Mouse (Mus musculus) limb, embryonic 11.5 days (tissue): ENCODE results near the gene Serpina3f. TPM values are rescaled to one million over a fixed set of nuclear protein-coding genes. Genes with fewer than 3 reads are reported as not detected.

Experiments used
- ATAC-seq: fragments of 200-750 bp; cut with Nextera tagmentation; 2 replicates; pipeline ENCODE4 v1.8.0; 2017; ENCODE audit warnings: low read depth; ENCODE audit not compliant: insufficient number of reproducible peaks, low FRiP score, low TSS enrichment
- DNase-seq: peaks from one replicate; pipeline ENCODE4 v3.0.0-alpha.2; 2015; ENCODE audit warnings: low spot score
- H3K27ac ChIP-seq: fragments of 300-500 bp; sonication (generic); replicated peaks from 2 replicates; pipeline ENCODE4 v1.5.1; 2014; ENCODE audit warnings: low read depth, mild to moderate bottlenecking, low read length
- H3K27me3 ChIP-seq: fragments of 300-500 bp; sonication (generic); 2 replicates; pipeline ENCODE4 v1.6.1; 2014; ENCODE audit warnings: mild to moderate bottlenecking, low read length, mixed read lengths; ENCODE audit not compliant: control insufficient read depth, insufficient read depth
- H3K36me3 ChIP-seq: fragments of 300-500 bp; sonication (generic); 2 replicates; pipeline ENCODE4 v1.6.1; 2014; ENCODE audit warnings: mild to moderate bottlenecking, low read length, moderate library complexity, mixed read lengths; ENCODE audit not compliant: control insufficient read depth, insufficient read depth
- H3K4me1 ChIP-seq: fragments of 300-500 bp; sonication (generic); 2 replicates; pipeline ENCODE4 v1.6.1; 2014; ENCODE audit warnings: low read length, mixed read lengths; ENCODE audit not compliant: control insufficient read depth, insufficient read depth
- H3K4me2 ChIP-seq: fragments of 300-500 bp; sonication (generic); 2 replicates; pipeline ENCODE4 v1.6.1; 2014; ENCODE audit warnings: low read depth, mild to moderate bottlenecking, moderate library complexity; ENCODE audit not compliant: severe bottlenecking
- H3K4me3 ChIP-seq: fragments of 300-500 bp; sonication (generic); 2 replicates; pipeline ENCODE4 v1.5.1; 2014; ENCODE audit warnings: low read depth, low read length
- H3K9ac ChIP-seq: fragments of 300-500 bp; sonication (generic); 2 replicates; pipeline ENCODE4 v1.6.1; 2014; ENCODE audit warnings: mild to moderate bottlenecking, low read length
- H3K9me3 ChIP-seq: fragments of 300-500 bp; sonication (generic); 2 replicates; pipeline ENCODE4 v1.6.1; 2016; ENCODE audit warnings: low read length; ENCODE audit not compliant: control insufficient read depth
- WGBS: fragments of 180-500 bp; shearing (Covaris S2); extraction: QIAGEN DNeasy Blood & Tissue Kit; methylation state at CpG from one replicate; pipeline ENCODE4 v1.1.7; 2014; 5-methylcytosine and 5-hydroxymethylcytosine counted together
- polyA plus RNA-seq: library from polyadenylated mRNA; unstranded; fragments of >200 nt; fragmentation: Nextera tagmentation; extraction: Ambion mirVana; gene quantifications from 2 replicates; pipeline ENCODE4 v1.2.1, GENCODE M21; 2014

The Serpina3f gene
- polyA plus RNA-seq, 1 experiment from 2014 or later, result not detected

- H3K27ac ChIP-seq, result no peak overlapping the region
- WGBS, result 78% methylated on average over 4 of the region's 4 CpGs
- no peaks in the 10 kb centered on the region for H3K36me3 ChIP-seq
- no peak overlapping the region for H3K4me3 ChIP-seq
- H3K9me3 ChIP-seq, result no peaks in the 10 kb centered on the region
- DNase-seq, result no peak
- H3K4me1 ChIP-seq, result no peaks in the 10 kb centered on the region
- ATAC-seq, result no peak
- no peak overlapping the region for H3K9ac ChIP-seq
- no peak overlapping the region for H3K4me2 ChIP-seq
- no peaks in the 10 kb centered on the region for H3K27me3 ChIP-seq
Measured at GRCm38 (mm10) chr12:104209149-104209548, 5.2 kb upstream of the Serpina3f start.

- Histone ChIP-seq H3K4me3 (no peak overlapping the region), H3K27ac (no peak overlapping the region), H3K9ac (no peak overlapping the region), H3K4me2 (no peak overlapping the region), H3K9me3 (no peaks in the 10 kb centered on the region), H3K4me1 (no peaks in the 10 kb centered on the region), H3K36me3 (no peaks in the 10 kb centered on the region), H3K27me3 (no peaks in the 10 kb centered on the region)
- 100% methylated on average over 2 of the region's 2 CpGs for WGBS
- ATAC-seq (no peak), DNase-seq (no peak)
Measured at GRCm38 (mm10) chr12:104209802-104210201, 4.5 kb upstream of the Serpina3f start.

GRCm38 (mm10) chr12:104213689-104214444 lies 477 bp upstream of the Serpina3f start:
- Histone ChIP-seq H3K9me3 (no peaks in the 10 kb centered on the region), H3K27me3 (no peaks in the 10 kb centered on the region), H3K4me2 (no peak overlapping the region), H3K4me3 (no peak overlapping the region), H3K36me3 (no peaks in the 10 kb centered on the region), H3K27ac (no peak overlapping the region), H3K4me1 (no peaks in the 10 kb centered on the region), H3K9ac (no peak overlapping the region)
- DNase-seq (no peak), ATAC-seq (no peak)
- WGBS, result 75% methylated on average over 2 of the region's 2 CpGs

GRCm38 (mm10) chr12:104215249-104215648 lies 905 bp downstream of the Serpina3f start:
- no peaks in the 10 kb centered on the region for H3K36me3 ChIP-seq
- no peak overlapping the region for H3K4me2 ChIP-seq
- H3K4me1 ChIP-seq, result no peaks in the 10 kb centered on the region
- no peaks in the 10 kb centered on the region for H3K9me3 ChIP-seq
- no peaks in the 10 kb centered on the region for H3K27me3 ChIP-seq
- DNase-seq, result no peak
- no peak for ATAC-seq
- 95% methylated on average over 1 of the region's 1 CpGs for WGBS
- no peak overlapping the region for H3K9ac ChIP-seq
- no peak overlapping the region for H3K27ac ChIP-seq
- H3K4me3 ChIP-seq, result no peak overlapping the region

- no peaks in the 10 kb centered on the region for H3K27me3 ChIP-seq
- H3K4me2 ChIP-seq, result no peak overlapping the region
- DNase-seq (no peak), ATAC-seq (no peak)
- H3K4me1 ChIP-seq, result no peaks in the 10 kb centered on the region
- H3K9ac ChIP-seq, result no peak overlapping the region
- WGBS, result 83% methylated on average over 1 of the region's 1 CpGs
- H3K4me3 ChIP-seq, result no peak overlapping the region
- no peaks in the 10 kb centered on the region for H3K36me3 ChIP-seq
- H3K9me3 ChIP-seq, result no peaks in the 10 kb centered on the region
- no peak overlapping the region for H3K27ac ChIP-seq
Measured at GRCm38 (mm10) chr12:104221616-104222015, 7.3 kb downstream of the Serpina3f start.

GRCm38 (mm10) chr12:104223690-104224089 lies 9.3 kb downstream of the Serpina3f start:
- no peaks in the 10 kb centered on the region for H3K4me1 ChIP-seq
- H3K36me3 ChIP-seq, result no peaks in the 10 kb centered on the region
- H3K27ac ChIP-seq, result no peak overlapping the region
- no peak overlapping the region for H3K4me2 ChIP-seq
- no peak overlapping the region for H3K4me3 ChIP-seq
- no peak for ATAC-seq
- no peak for DNase-seq
- H3K9ac ChIP-seq, result no peak overlapping the region
- H3K9me3 ChIP-seq, result no peaks in the 10 kb centered on the region
- H3K27me3 ChIP-seq, result no peaks in the 10 kb centered on the region
- WGBS, result 79% methylated on average over 1 of the region's 1 CpGs

GRCm38 (mm10) chr12:104224598-104225300 lies 10.4 kb downstream of the Serpina3f start:
- no peak for ATAC-seq
- H3K36me3 ChIP-seq, result no peaks in the 10 kb centered on the region
- H3K4me3 ChIP-seq, result no peak overlapping the region
- no peaks in the 10 kb centered on the region for H3K27me3 ChIP-seq
- no peaks in the 10 kb centered on the region for H3K4me1 ChIP-seq
- no peaks in the 10 kb centered on the region for H3K9me3 ChIP-seq
- H3K9ac ChIP-seq, result no peak overlapping the region
- H3K27ac ChIP-seq, result no peak overlapping the region
- H3K4me2 ChIP-seq, result no peak overlapping the region
- WGBS, result 80% methylated on average over 7 of the region's 7 CpGs
- DNase-seq, result no peak

- Histone ChIP-seq H3K9ac (no peak overlapping the region), H3K36me3 (no peaks in the 10 kb centered on the region), H3K4me2 (no peak overlapping the region), H3K27ac (no peak overlapping the region), H3K4me1 (no peaks in the 10 kb centered on the region), H3K9me3 (no peaks in the 10 kb centered on the region), H3K27me3 (no peaks in the 10 kb centered on the region), H3K4me3 (no peak overlapping the region)
- ATAC-seq (no peak), DNase-seq (no peak)
- 81% methylated on average over 2 of the region's 2 CpGs for WGBS
Measured at GRCm38 (mm10) chr12:104230762-104231161, 16.4 kb downstream of the Serpina3f start.
